Mouse (Mus musculus) adrenal gland, postnatal 14 days (tissue): ENCODE measurements around the gene Prss22. TPM values are rescaled to one million over a fixed set of nuclear protein-coding genes. Genes with fewer than 3 reads are reported as not detected.

ENCODE experiments used
- DNase-seq: peaks from one replicate; pipeline ENCODE4 v3.0.0; 2021; ENCODE audit warnings: mixed read lengths
- long read RNA-seq, 2 experiments: library from polyadenylated mRNA; stranded (forward); transcript quantifications; one replicate each; pipeline ENCODE4 v2.0.0; 2021
- total RNA-seq: library from RNA; stranded (reverse); gene quantifications from 2 replicates; pipeline ENCODE4 v1.2.3, GENCODE M21; 2021

Prss22 gene
- not detected in 2 replicates for total RNA-seq
- long read RNA-seq, experiment 1, result 0 reads
- long read RNA-seq, experiment 2, result 0 reads

GRCm38 (mm10) chr17:23997901-23998300, at the start of gene Prss22:
Gene Prss22 (minus strand): TSS chr17:23998100.
- DNase-seq, result no peak

GRCm38 (mm10) chr17:24046026-24046425, 48.1 kb upstream of the Prss22 start:
- DNase-seq, result no peak

- DNase-seq, result peak; percentile 63
Observed at GRCm38 (mm10) chr17:24045608-24046007, 47.7 kb upstream of the Prss22 start.

- DNase-seq, result no peak
Observed at GRCm38 (mm10) chr17:24044482-24044881, 46.6 kb upstream of the Prss22 start.

GRCm38 (mm10) chr17:24037844-24038243, 39.9 kb upstream of the Prss22 start, which contains the start of gene Prss27:
Gene Prss27 (plus strand): TSS chr17:24038144.
- no peak for DNase-seq

GRCm38 (mm10) chr17:24037360-24037759, 39.5 kb upstream of the Prss22 start:
- DNase-seq, result no peak

GRCm38 (mm10) chr17:24036954-24037353, 39.1 kb upstream of the Prss22 start:
- DNase-seq, result peak; percentile 69

GRCm38 (mm10) chr17:24035087-24035486, 37.2 kb upstream of the Prss22 start:
- no peak for DNase-seq

GRCm38 (mm10) chr17:24030551-24030950, 32.7 kb upstream of the Prss22 start:
- DNase-seq, result no peak

- DNase-seq, result no peak
Observed at GRCm38 (mm10) chr17:24029477-24029876, 31.6 kb upstream of the Prss22 start.

- no peak for DNase-seq
Observed at GRCm38 (mm10) chr17:24021375-24022199, 23.7 kb upstream of the Prss22 start.

GRCm38 (mm10) chr17:24020696-24021095, 22.8 kb upstream of the Prss22 start:
- no peak for DNase-seq

- peak; percentile 52 for DNase-seq
Observed at GRCm38 (mm10) chr17:24015727-24016126, 17.8 kb upstream of the Prss22 start.

- DNase-seq, result no peak
Observed at GRCm38 (mm10) chr17:24014433-24014965, 16.6 kb upstream of the Prss22 start.

GRCm38 (mm10) chr17:24012921-24013320, 15.0 kb upstream of the Prss22 start:
- no peak for DNase-seq

- peak; percentile 37 for DNase-seq
Observed at GRCm38 (mm10) chr17:24009617-24010016, 11.7 kb upstream of the Prss22 start.

- no peak for DNase-seq
Observed at GRCm38 (mm10) chr17:24008105-24008504, 10.2 kb upstream of the Prss22 start.

GRCm38 (mm10) chr17:24007391-24007790, 9.5 kb upstream of the Prss22 start:
- DNase-seq, result peak; percentile 78

- DNase-seq, result no peak
Observed at GRCm38 (mm10) chr17:24006930-24007329, 9.0 kb upstream of the Prss22 start.

GRCm38 (mm10) chr17:24005049-24005448, 7.1 kb upstream of the Prss22 start:
- no peak for DNase-seq

GRCm38 (mm10) chr17:24004071-24004665, 6.3 kb upstream of the Prss22 start:
- peak; percentile 68 for DNase-seq

GRCm38 (mm10) chr17:24000404-24000803, 2.5 kb upstream of the Prss22 start:
- DNase-seq, result peak; percentile 75

- no peak for DNase-seq
Observed at GRCm38 (mm10) chr17:23998383-23998782, 483 bp upstream of the Prss22 start.
